Mouse (Mus musculus) neutrophil, adult 5-6 weeks (primary cell): Measurements from ENCODE around the gene Enox2. TPM values are rescaled to one million over a fixed set of nuclear protein-coding genes. Genes with fewer than 3 reads are reported as not detected.

Source experiments
- ATAC-seq: fragments of 151-379, 151-347 bp; 2 replicates; pipeline ENCODE4 v1.8.0; 2017; ENCODE audit warnings: mild to moderate bottlenecking, moderate TSS enrichment; ENCODE audit not compliant: insufficient number of reproducible peaks, poor library complexity, low FRiP score, severe bottlenecking; ENCODE audit errors: extremely low read depth
- total RNA-seq: library from RNA; stranded (forward); fragments of 200-1000 nt; gene quantifications from 2 replicates; pipeline ENCODE4 v1.2.3, GENCODE M21; 2017

Enox2 gene
- total RNA-seq, 1 experiment from 2014 or later: 12.3 TPM

- no peak for ATAC-seq
Observed at GRCm38 (mm10) chrX:49045118-49045517, 242.9 kb downstream of the Enox2 start.

DNA sequence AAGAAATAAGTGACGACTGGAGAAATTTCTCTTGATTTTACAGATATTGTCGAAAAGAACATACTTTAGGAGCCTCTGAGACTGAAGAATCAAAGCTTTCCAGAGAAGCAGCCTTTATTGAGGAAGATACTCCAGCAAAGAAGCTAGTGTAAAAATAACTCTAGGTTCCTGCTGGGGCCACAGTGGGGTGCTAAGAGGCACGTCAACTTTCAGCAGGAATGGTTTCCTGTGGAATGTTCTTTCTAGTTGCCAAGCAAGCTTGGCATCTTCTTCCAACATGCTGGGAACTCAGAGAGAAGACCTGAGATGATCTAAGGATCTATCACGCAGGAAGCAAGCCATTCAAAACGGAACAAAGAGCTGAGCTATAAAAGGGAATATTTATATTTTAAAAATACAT lies 278.3 kb downstream of the Enox2 start:
- ATAC-seq: no peak

DNA sequence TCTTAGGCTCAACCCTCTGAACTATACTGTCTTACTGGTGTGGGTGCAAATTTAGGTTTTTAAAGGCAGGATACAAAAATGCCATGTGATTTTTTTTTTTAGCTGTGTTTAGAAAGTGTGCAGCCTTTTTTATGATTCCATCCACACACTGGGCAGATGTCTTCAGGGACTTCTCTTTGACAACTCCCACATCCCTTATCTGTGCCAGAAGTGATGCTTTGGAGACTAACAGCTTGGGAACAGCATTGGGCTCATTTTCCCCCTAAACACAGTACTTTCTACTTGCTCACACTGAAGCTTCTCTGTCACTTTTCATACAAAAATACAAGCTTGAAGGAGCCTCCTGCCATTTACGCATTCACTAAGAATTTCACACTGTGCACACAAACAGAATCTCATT lies 282.4 kb downstream of the Enox2 start:
- no peak for ATAC-seq

GRCm38 (mm10) chrX:49002892-49003291 lies 285.2 kb downstream of the Enox2 start:
- no peak for ATAC-seq

GRCm38 (mm10) chrX:48985653-48986052 lies 302.4 kb downstream of the Enox2 start:
- no peak for ATAC-seq

- no peak for ATAC-seq
Observed at GRCm38 (mm10) chrX:48984451-48984850, 303.6 kb downstream of the Enox2 start.

Other genes with a start within 250 kb of the Enox2 start
- not detected in 2 replicates for gene Arhgap36, start 175.7 kb upstream of the Enox2 start, total RNA-seq